Mouse (Mus musculus) neural tube, embryonic 10.5 days (tissue): ENCODE measurements around the gene Rdh9.
A peak's percentile ranks its signal among the peaks of the same experiment; 100 is the strongest.

Experiments
- DNase-seq: peaks from one replicate; pipeline ENCODE4 v3.0.0-alpha.2; 2017; ENCODE audit warnings: low spot score; ENCODE audit errors: extremely low spot score

Gene Rdh9

GRCm38 (mm10) chr10:127776011-127776410 lies at the start of gene Rdh9:
Gene Rdh9 (plus strand): TSS chr10:127776386.
- DNase-seq: no peak

GRCm38 (mm10) chr10:127728437-127728836 lies 47.7 kb upstream of the Rdh9 start:
- DNase-seq: no peak

GRCm38 (mm10) chr10:127730285-127730932 lies 45.8 kb upstream of the Rdh9 start:
- no peak for DNase-seq

GRCm38 (mm10) chr10:127730933-127731310 lies 45.3 kb upstream of the Rdh9 start:
- no peak for DNase-seq

GRCm38 (mm10) chr10:127731397-127731796 lies 44.8 kb upstream of the Rdh9 start:
- DNase-seq: no peak

- DNase-seq: no peak
Observed at GRCm38 (mm10) chr10:127734434-127734833, 41.8 kb upstream of the Rdh9 start.

- no peak for DNase-seq
Observed at GRCm38 (mm10) chr10:127736266-127736665, 39.9 kb upstream of the Rdh9 start.

- no peak for DNase-seq
Observed at GRCm38 (mm10) chr10:127736916-127737315, 39.3 kb upstream of the Rdh9 start.

GRCm38 (mm10) chr10:127737552-127737951 lies 38.6 kb upstream of the Rdh9 start:
- no peak for DNase-seq

GRCm38 (mm10) chr10:127738151-127738882 lies 37.9 kb upstream of the Rdh9 start:
- no peak for DNase-seq

- DNase-seq: peak; percentile 79
Observed at GRCm38 (mm10) chr10:127739083-127739660, 37.0 kb upstream of the Rdh9 start, which contains the start of gene Zbtb39. Gene Zbtb39 (plus strand): TSS chr10:127739538.

GRCm38 (mm10) chr10:127739661-127740161 lies 36.5 kb upstream of the Rdh9 start:
- peak; percentile 68 for DNase-seq

- DNase-seq: peak; percentile 51
Observed at GRCm38 (mm10) chr10:127744661-127745060, 31.5 kb upstream of the Rdh9 start.

- DNase-seq: no peak
Observed at GRCm38 (mm10) chr10:127745886-127746285, 30.3 kb upstream of the Rdh9 start.

- DNase-seq: no peak
Observed at GRCm38 (mm10) chr10:127747254-127747653, 28.9 kb upstream of the Rdh9 start.

- DNase-seq: peak; percentile 46
Observed at GRCm38 (mm10) chr10:127748847-127749612, 27.2 kb upstream of the Rdh9 start.

- DNase-seq: no peak
Observed at GRCm38 (mm10) chr10:127750136-127750777, 25.9 kb upstream of the Rdh9 start.

- DNase-seq: no peak
Observed at GRCm38 (mm10) chr10:127751548-127751947, 24.6 kb upstream of the Rdh9 start, which contains the start of gene Gpr182. Gene Gpr182 (minus strand): TSS chr10:127751732.

GRCm38 (mm10) chr10:127754566-127755166 lies 21.5 kb upstream of the Rdh9 start:
- DNase-seq: no peak

- DNase-seq: no peak
Observed at GRCm38 (mm10) chr10:127755246-127755645, 20.9 kb upstream of the Rdh9 start.
